Mouse (Mus musculus) cerebellum, adult 2 months (tissue): ENCODE data around the gene Tmem120b.

Experiments
- CTCF ChIP-seq: fragments of 200-500 bp; IDR thresholded peaks from 2 replicates; pipeline ENCODE4 v1.5.1; 2011; ENCODE audit warnings: low read depth, mild to moderate bottlenecking, control low read depth, low read length, moderate library complexity, borderline replicate concordance; ENCODE audit not compliant: insufficient read depth
- POLR2A ChIP-seq: fragments of 200-500 bp; IDR thresholded peaks from 2 replicates; pipeline ENCODE4 v1.6.1; 2011; ENCODE audit warnings: low read length, control low read depth, borderline replicate concordance; ENCODE audit not compliant: insufficient read depth

DNA sequence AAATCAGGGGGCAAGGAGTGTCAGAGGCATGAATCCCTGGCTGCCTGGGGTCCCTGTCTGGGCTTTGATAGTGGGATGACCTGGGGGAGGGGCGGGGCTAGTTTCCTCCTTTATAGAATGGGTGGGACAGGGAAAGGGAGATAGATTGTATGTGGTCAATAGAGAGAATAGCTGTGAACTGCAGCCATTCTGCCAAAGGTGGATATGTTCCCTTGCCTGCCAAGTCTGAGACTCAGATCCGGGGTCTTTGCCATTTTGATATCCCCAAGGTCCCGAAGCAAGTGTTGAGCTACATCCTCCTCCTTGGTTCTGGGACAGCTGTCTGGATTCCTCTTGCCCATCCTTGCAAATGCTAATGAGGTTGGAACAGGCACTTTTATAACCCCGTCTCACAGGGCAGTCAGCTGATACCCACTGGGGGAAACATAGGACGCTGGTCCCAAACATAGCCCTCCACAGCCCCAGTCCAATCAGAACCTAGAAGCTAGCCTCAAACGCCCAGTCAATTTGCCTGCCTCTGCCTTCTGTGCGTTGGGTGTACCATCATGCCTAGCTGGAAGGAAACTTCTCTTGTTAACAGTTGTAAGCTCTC lies 52.5 kb downstream of the Tmem120b start:
- TF ChIP-seq CTCF = no peak
- no peak for TF ChIP-seq POLR2A
